Mouse (Mus musculus): ENCODE results near the gene 2200002D01Rik.
"Not testable (repeated sequence)": the region's sequence is repeated elsewhere in the genome, so short reads cannot be mapped to it uniquely, and the experiment has no call there.

Gene 2200002D01Rik

DNA sequence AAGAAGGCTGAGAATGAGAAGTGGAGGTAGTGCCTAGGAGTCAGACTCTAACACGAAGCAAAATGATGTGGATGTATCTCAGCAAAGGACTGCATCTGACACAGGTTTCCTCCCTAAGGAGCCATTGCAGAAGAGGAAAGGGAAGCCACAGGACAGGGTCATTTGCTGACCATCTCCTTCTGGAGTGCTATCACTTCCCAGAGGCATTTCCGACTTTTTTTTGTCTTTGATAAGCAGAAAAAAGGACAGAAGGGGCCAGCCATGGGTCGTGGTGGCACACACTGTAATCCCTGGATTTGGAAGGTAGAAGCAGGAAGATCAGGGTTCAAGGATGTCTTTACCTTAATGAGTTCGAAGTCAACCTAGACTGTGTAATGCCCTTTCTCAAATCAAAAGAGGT, 11.7 kb downstream of the 2200002D01Rik start:
- no peak for DNase-seq (ENCODE audit: low spot score)

DNA sequence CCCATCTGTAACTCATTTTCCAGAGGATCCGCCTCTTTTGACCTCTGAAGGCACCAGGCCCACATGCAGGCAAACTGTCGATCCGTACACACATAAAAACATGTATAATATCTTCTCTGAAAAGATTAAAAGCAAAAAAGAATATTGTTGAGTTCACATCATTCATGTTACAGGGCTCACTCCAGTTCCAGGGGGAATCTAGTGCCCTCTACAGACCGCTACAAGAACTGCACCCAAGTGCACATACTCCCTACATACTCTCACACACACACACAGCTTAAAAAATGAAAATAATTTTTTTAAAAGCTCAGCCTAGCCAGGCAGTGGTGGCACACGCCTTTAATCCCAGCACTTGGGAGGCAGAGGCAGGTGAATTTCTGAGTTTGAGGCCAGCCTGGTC, 13.6 kb downstream of the 2200002D01Rik start:
- DNase-seq (ENCODE audit: low spot score): no peak

DNA sequence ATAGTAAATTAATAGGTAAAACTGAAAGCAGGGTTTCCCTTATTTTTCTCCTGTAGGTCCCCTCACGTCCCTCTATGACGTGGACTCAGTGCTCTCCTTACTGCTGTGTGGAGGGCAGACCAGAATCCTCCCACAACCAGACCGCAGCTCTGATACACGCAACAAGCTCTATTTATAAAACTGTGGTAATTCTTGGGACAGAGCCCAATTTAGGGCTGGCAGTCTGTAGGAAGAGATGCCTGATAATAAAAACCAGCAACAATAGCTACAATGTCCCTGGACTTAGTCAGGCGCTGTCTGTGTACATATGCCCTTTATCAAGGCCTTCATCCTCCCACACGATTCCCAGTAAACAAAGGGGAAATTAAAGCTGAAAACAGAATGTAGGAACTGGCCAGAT, 14.5 kb downstream of the 2200002D01Rik start:
- DNase-seq (ENCODE audit: low spot score): no peak

DNA sequence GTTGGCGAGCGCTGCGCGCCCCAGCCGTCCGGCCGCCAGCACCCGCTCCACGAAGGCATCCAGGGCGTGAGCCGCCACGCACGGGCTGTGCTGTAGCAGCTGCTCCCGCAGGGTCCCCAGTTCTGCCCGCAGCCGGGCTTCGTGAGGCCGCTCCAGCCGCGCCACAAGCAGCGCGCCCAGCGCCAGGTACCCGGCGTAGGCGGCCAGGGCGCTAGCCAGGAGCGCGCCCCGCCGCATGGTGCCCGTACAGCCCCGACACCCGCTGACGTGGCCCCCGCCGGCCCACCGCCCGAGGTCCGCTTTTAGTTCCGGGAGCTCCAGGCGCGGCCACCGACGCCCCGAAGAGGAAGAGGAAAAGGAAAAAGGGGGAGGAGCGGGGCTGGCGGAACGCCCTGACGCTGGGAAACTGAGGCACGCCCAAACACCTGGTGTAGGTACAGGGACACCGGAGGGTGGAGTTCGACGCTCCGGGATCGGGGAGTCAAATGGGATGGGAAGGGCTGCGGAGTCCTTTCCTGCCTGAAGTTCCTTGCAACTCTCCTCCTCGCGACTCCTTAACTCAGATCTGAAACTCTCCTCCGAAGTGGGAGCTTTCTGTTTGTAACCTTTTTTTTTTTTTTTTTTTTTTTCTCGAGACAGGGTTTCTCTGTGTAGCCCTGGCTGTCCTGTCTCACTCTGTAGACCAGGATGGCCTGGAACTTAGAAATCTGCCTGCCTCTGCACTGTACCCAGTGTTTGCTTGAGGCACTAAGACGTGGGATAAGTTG, 15.8 kb downstream of the 2200002D01Rik start, which contains the start of gene Kcnk6:
TSS of gene Kcnk6 (minus strand) at position 269 of the 767 bp plus-strand sequence.
- no peak for DNase-seq (ENCODE audit: low spot score)

DNA sequence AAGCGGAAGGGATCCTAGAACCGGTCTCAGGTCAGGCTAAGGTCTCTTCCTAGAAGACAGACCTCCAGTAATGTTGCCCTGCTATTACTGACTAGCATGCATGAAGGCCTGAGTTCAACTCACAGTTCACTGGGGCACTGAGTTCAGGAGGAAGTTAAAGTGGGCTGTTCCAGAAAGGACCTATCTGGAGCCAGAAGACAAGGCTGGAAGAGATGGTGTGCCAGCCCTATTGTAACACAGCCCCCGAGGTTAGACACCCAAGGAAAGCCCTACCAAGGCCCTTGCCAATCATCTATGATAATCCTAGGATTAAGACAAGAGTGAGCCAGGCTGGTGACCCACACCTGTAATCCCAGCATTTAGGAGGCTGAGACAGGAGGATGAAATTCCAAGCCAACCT, 16.7 kb downstream of the 2200002D01Rik start:
- no peak for DNase-seq (ENCODE audit: low spot score)

DNA sequence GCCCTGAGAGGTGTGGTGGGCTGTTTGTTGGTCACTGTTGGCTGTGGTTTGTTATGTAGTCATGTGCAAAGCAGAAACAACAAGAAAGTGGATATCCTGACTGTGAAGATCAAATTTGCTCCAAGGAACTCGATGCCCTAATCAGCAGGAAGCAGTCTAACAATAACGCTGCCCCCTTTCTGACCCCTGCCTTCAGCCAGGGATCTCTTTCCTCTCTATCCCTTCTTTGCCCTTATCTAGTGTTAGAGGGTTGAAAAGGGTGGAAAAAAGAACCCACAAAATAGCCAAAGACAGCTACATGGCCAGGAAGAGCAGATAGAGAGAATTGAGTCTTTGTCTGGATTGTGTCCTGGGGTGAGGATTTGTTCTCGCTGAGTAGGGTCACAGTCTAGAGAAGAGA, 17.7 kb downstream of the 2200002D01Rik start:
- DNase-seq (ENCODE audit: low spot score): no peak

DNA sequence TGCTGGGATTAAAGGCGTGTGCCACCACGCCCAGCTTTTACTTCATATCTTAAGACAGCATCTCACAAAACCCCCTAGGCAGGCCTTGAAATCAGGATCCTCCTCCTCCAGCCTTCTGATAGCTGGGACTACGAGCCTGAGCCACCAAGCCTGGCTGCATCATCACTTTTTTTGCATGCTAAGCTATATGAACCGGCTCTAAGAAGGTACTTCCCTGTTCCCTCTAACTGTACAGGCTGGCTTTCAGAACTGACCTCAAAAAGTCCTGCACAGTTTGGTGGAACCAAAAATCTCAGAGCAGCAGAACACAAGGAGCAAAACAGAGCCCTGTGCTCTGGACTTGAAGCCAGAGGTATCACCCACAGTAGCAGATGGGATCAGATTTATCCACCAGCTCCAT, 20.1 kb downstream of the 2200002D01Rik start:
- DNase-seq (ENCODE audit: low spot score): no peak

DNA sequence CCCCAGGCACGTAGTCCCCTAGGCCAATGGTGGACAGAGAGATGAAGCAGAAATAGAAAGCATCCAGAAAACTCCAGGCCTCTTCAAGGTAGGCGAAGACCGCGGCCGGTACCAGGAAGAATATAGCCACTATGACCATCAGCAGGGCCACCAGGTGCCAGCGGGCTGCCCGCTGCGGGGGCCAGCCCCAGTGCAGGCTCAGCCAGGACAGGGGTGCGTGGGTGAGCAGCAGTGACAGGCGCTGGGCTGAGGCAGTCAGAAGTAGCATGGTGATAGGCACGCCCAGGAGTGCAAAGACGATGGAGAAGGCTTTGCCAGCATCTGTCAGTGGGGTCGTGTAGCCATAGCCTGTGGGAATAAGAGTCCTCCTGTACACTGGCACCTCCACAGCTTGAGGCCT, 22.7 kb downstream of the 2200002D01Rik start:
- no peak for DNase-seq (ENCODE audit: low spot score)

DNA sequence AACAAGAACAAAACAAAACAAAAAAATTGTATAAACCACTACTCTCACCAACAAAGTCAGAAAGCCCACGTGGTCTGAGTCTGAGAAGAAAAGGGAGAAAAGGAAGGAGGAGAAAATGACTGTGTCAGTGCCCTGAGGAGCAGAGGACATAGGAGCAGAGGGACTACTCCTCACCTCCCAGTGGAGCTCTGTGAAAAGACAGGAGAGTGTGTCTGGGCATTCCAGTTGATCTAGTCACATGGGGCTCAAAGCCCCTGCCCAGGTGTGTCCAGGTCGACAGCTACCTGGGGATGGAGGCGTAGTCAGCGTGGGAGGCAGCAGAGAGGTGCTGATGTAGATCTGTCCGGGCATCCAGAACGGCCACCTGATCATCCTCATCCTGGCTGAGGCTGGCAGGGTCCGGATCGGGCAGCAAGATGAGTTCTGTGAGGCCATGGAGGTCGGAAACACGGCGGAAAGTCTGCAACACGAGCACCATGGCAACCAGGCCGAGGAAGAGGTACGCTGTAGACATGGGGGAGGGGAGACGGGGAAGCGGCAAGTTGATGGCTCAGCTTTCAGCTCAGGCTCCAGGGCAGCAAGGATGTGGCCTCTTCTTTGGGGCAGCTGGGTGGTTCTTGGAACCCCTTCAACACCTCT, 23.4 kb downstream of the 2200002D01Rik start:
- DNase-seq (ENCODE audit: low spot score): peak; percentile 80

DNA sequence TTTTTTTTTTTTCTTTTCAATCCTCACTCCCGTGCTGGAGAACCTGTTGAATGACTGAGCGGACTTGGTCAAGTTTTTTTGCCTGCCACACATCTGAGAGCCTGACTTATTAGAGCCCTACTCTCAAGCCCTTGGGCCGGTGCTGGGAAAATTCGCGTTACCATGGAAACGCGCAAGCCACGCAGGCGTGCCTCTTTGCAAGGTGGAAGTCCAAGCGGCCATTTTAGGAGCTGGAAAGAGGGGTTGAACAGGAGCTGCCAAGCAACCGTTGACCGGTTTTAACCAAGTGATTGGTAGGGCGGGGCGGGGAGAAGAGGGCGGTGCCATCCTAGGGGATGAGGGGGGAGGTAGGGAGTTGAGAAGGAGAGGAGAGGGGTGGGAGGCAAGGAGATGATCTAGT, 33.4 kb downstream of the 2200002D01Rik start:
- no peak for DNase-seq (ENCODE audit: low spot score)

DNA sequence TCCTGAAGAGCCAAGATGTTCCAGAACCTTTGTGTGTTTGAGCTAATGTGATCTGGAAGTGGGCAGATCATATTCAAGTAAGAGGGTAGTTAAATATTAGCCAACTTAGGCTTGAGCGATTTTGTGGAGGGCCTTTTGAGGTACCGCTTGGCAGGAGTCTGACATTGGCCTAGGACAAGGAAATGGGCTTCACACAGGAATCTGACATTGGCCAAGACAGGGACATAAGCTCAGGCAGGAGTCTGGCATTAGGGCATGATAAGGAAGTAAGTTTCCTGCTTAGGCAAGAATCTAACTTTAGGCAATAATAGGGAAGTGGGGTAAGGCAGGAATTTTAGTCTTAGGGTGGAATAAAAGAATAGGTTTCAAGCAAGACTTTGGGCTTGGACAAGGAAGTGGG, 34.0 kb downstream of the 2200002D01Rik start:
- DNase-seq (ENCODE audit: low spot score): no peak

DNA sequence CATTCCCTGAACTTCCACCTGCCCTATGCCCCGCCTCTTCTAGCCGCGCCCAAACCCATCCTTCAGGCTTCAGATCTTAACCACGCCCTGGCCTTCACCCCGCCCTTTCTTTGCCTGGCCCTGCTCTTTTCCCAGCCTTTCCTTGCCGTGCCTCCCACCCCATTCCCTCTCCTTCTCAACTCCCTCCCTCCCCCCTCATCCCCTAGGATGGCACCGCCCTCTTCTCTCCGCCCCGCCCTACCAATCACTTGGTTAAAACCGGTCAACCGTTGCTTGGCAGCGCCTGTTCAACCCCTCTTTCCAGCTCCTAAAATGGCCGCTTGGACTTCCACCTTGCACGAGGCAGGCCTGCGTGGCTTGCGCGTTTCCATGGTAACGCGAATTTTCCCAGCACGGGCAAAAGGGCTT, 34.6 kb downstream of the 2200002D01Rik start, which contains the start of gene Catsperg1:
TSS of gene Catsperg1 (minus strand) at position 361 of the 408 bp plus-strand sequence.
- DNase-seq (ENCODE audit: low spot score): peak; percentile 84

DNA sequence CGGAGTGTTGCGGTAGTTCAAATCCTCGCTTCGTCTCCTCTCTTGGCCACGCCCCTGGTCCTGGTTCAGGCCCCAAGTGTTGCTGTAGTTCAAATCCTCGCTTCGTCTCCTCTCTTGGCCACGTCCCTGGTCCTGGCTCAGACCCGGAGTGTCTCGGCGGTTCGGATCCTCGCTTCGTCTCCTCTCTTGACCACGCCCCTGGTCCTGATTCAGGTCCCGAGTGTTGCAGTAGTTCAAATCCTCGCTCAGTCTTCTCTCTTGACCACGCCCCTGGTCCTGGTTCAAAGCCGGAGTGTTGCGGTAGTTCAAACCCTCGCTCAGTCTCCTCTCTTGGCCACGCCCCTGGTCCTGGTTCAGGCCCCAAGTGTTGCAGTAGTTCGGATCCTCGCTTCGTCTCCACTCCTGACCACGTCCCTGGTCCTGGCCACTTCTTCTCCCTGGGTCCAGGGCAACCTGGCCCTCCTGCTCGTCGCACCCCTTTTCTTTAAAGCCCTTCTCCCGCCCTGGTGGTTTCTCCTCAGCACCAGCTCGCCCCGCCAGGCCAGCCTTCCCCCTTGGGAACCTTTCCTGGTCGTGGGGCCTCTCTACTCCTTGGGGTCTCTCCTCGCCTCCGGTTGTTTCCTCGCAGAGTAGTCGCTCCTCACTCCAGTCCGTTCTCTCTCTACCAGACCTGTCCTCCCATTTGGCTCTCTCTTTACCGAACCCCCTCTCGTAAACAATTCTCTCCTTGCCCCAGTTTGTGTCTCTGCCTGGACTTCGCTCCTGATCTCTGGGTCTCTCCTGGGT, 35.3 kb downstream of the 2200002D01Rik start:
- not testable (repeated sequence) for DNase-seq (ENCODE audit: low spot score)

DNA sequence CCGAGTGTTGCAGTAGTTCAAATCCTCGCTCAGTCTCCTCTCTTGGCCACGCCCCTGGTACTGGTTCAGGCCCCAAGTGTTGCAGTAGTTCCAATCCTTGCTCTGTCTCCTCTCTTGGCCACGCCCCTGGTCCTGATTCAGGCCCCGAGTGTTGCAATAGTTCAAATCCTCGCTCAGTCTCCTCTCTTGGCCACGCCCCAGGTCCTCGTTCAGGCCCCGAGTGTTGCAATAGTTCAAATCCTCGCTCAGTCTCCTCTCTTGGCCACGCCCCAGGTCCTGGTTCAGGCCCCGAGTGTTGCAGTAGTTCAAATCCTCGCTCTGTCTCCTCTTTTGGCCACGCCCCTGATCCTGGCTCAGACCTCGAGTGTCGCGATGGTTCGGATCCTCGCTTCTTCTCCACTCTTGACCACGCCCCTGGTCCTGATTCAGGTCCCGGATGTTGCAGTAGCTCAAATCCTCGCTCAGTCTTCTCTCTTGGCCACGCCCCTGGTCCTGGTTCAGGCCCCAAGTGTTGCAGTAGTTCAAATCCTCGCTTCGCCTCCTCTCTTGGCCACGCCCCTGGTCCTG, 36.0 kb downstream of the 2200002D01Rik start:
- DNase-seq (ENCODE audit: low spot score): peak; percentile 48

DNA sequence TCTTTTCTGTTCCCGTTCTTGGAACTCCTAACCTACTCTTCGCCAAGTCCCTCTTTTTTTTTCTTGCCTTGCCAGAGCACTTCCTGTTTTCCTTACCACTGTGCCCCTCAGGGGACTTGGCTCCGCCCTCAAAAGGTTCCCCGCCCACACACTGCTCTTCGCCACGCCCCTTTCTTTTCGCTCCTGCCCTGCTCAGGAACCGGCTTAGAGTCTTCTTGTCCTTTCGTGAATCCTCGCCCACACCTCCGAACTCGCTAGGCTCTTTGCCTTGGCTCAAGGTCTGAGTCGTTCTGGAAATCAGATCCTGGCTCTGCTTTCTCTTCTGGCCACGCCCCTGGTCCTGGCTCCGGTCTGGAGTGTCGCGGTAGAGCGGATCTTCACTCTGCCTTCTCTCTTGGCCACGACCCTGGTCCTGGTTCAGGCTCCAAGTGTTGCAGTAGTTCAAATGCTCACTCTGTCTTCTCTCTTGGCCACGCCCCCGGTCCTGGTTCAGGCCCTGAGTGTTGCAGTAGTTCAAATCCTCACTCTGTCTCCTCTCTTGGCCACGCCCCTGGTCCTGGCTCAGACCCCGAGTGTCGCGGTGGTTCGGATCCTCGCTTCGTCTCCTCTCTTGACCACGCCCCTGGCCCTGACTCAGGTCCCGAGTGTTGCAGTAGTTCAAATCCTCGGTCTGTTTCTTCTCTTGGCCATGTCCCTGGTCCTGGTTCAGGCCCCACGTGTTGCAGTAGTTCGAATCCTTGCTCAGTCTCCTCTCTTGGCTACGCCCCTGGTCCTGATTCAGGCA, 36.7 kb downstream of the 2200002D01Rik start:
- peak; percentile 88 for DNase-seq (ENCODE audit: low spot score)

DNA sequence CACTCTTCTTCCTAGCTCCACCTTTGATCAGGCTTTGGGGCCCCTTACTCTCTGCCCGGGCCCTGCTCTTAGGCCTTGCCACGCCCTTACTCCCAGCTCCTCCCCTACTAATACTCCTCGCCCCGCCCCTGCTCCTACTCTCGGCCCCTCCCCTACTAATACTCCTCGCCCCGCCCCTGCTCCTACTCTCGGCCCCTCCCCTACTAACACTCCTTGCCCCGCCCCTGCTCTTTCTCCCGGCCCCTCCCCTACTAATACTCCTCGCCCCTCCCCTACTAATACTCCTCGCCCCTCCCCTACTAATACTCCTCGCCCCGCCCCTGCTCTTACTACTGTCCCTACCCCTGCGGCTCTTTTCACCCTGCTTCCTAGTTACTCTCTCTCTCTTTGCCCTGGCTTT, 37.3 kb downstream of the 2200002D01Rik start:
- DNase-seq (ENCODE audit: low spot score): not testable (repeated sequence)

DNA sequence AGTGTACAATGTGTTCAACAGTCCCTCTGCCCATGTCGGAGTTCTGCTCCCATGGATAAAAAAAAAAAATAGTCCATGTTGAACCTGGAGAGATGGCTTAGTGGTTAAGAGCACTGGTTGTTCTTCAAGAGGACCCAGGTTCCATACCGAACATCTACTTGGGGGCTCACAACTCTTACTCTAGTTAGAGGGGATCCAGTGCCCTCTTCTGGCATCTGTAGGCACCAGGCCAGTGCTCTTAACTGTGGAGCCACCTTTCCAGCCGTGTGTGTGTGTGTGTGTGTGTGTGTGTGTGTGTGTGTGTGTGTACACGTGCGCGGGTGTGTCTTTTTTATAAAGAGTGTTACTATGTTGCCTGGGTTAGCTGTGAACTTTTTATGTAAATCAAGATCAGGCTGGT, 45.7 kb downstream of the 2200002D01Rik start:
- no peak for DNase-seq (ENCODE audit: low spot score)
